Mouse (Mus musculus) C2C12 (cell line): ENCODE data around the gene Mcu. TPM values are rescaled to one million over a fixed set of nuclear protein-coding genes. Genes with fewer than 3 reads are reported as not detected.

ENCODE experiments used
- H3K27me3 ChIP-seq: one replicate; pipeline ENCODE4 v1.6.1; 2011; ENCODE audit not compliant: control insufficient read depth, insufficient read depth, insufficient read length
- H3K36me3 ChIP-seq: one replicate; pipeline ENCODE4 v1.6.1; 2011; ENCODE audit not compliant: control insufficient read depth, insufficient read depth
- H3K4me3 ChIP-seq: one replicate; pipeline ENCODE4 v1.5.1; 2011; ENCODE audit warnings: mild to moderate bottlenecking, control low read depth; ENCODE audit not compliant: poor library complexity, insufficient read depth, severe bottlenecking
- H3K79me2 ChIP-seq: one replicate; pipeline ENCODE4 v1.6.1; 2011; ENCODE audit not compliant: control insufficient read depth, insufficient read depth
- H3K79me3 ChIP-seq: one replicate; pipeline ENCODE4 v1.6.1; 2011; ENCODE audit warnings: low read depth, control low read depth
- H3ac ChIP-seq: one replicate; pipeline ENCODE3; 2011; ENCODE audit warnings: low read depth; ENCODE audit not compliant: control insufficient read depth, insufficient read length
- CEBPB ChIP-seq: IDR thresholded peaks from one replicate; pipeline ENCODE4 v1.6.1; 2011; ENCODE audit warnings: low read depth, mild to moderate bottlenecking, control low read depth, moderate library complexity
- CTCF ChIP-seq: IDR thresholded peaks from one replicate; pipeline ENCODE4 v1.5.1; 2011; ENCODE audit not compliant: control insufficient read depth, insufficient read depth, insufficient read length
- FOSL1 ChIP-seq: IDR thresholded peaks from one replicate; pipeline ENCODE4 v1.8.0; 2011; ENCODE audit warnings: mild to moderate bottlenecking, low read length; ENCODE audit not compliant: poor library complexity, insufficient read depth, severe bottlenecking
- MAX ChIP-seq: IDR thresholded peaks from one replicate; pipeline ENCODE4 v1.6.1; 2011; ENCODE audit warnings: mild to moderate bottlenecking, control low read depth
- MYOD1 ChIP-seq: IDR thresholded peaks from one replicate; pipeline ENCODE4 v1.6.1; 2011; ENCODE audit warnings: low read depth; ENCODE audit not compliant: control insufficient read depth, insufficient read length
- MYOG ChIP-seq: IDR thresholded peaks from one replicate; pipeline ENCODE4 v1.6.1; 2011; ENCODE audit not compliant: control insufficient read depth, insufficient read length; ENCODE audit errors: extremely low read depth
- USF1 ChIP-seq: IDR thresholded peaks from one replicate; pipeline ENCODE4 v1.6.1; 2011; ENCODE audit warnings: low read depth, mild to moderate bottlenecking, control low read depth, moderate library complexity
- polyA plus RNA-seq: library from polyadenylated mRNA; unstranded; fragments of >200 nt; fragmentation: generic; extraction: Trizol; gene quantifications from one replicate; pipeline ENCODE4 v1.2.1, GENCODE M21; 2012; ENCODE audit warnings: missing spikeins

Gene Mcu
- polyA plus RNA-seq, 1 experiment: 23.3 TPM

- Histone ChIP-seq H3K36me3 (no peaks in the 10 kb centered on the region), H3K4me3 (no peak overlapping the region), H3K79me2 (no peaks in the 10 kb centered on the region), H3K27me3 (no peaks in the 10 kb centered on the region), H3ac (no peak overlapping the region), H3K79me3 (no peaks in the 10 kb centered on the region)
- TF ChIP-seq CEBPB (no peak), MYOD1 (no peak), MAX (no peak), CTCF (no peak), FOSL1 (no peak), USF1 (no peak), MYOG (no peak)
Measured at GRCm38 (mm10) chr10:59425369-59425768, 191.1 kb downstream of the Mcu start.

- TF ChIP-seq USF1: no peak
- TF ChIP-seq MAX: no peak
- TF ChIP-seq MYOD1: no peak
- no peak for TF ChIP-seq MYOG
- no peak for TF ChIP-seq CEBPB
- no peak for TF ChIP-seq FOSL1
- no peak for TF ChIP-seq CTCF
- Histone ChIP-seq H3K79me2 (no peaks in the 10 kb centered on the region), H3ac (no peak overlapping the region), H3K27me3 (no peaks in the 10 kb centered on the region), H3K79me3 (no peaks in the 10 kb centered on the region), H3K4me3 (no peak overlapping the region), H3K36me3 (no peaks in the 10 kb centered on the region)
Measured at GRCm38 (mm10) chr10:59424453-59424852, 192.0 kb downstream of the Mcu start.

GRCm38 (mm10) chr10:59419516-59419915 lies 197.0 kb downstream of the Mcu start:
- TF ChIP-seq MAX (no peak), MYOD1 (no peak), CEBPB (no peak), USF1 (no peak), FOSL1 (no peak), CTCF (no peak), MYOG (no peak)
- H3K79me2 ChIP-seq: no peaks in the 10 kb centered on the region
- H3K27me3 ChIP-seq: no peaks in the 10 kb centered on the region
- no peaks in the 10 kb centered on the region for H3K36me3 ChIP-seq
- H3ac ChIP-seq: no peak overlapping the region
- no peaks in the 10 kb centered on the region for H3K79me3 ChIP-seq
- no peak overlapping the region for H3K4me3 ChIP-seq

GRCm38 (mm10) chr10:59416623-59417022 lies 199.9 kb downstream of the Mcu start:
- no peaks in the 10 kb centered on the region for H3K79me2 ChIP-seq

GRCm38 (mm10) chr10:59413711-59414110 lies 202.8 kb downstream of the Mcu start:
- Histone ChIP-seq H3K36me3 (no peaks in the 10 kb centered on the region), H3ac (no peak overlapping the region), H3K79me3 (no peaks in the 10 kb centered on the region), H3K4me3 (no peak overlapping the region), H3K27me3 (no peaks in the 10 kb centered on the region), H3K79me2 (no peaks in the 10 kb centered on the region)
- no peak for TF ChIP-seq CEBPB
- TF ChIP-seq MYOD1: no peak
- TF ChIP-seq MAX: no peak
- TF ChIP-seq USF1: no peak
- TF ChIP-seq CTCF: no peak
- TF ChIP-seq FOSL1: no peak
- TF ChIP-seq MYOG: no peak

More at GRCm38 (mm10) chr10:59416623-59417022, 199.9 kb downstream of the Mcu start:
- no peak overlapping the region for H3K4me3 ChIP-seq
- no peak for TF ChIP-seq MYOG
- no peaks in the 10 kb centered on the region for H3K27me3 ChIP-seq
- H3K79me3 ChIP-seq: no peaks in the 10 kb centered on the region
- no peaks in the 10 kb centered on the region for H3K36me3 ChIP-seq
- no peak overlapping the region for H3ac ChIP-seq

GRCm38 (mm10) chr10:59410264-59410663 lies 206.2 kb downstream of the Mcu start:
- H3K36me3 ChIP-seq: no peaks in the 10 kb centered on the region
- TF ChIP-seq CTCF (no peak), CEBPB (no peak)
- H3K4me3 ChIP-seq: no peak overlapping the region
- no peak overlapping the region for H3ac ChIP-seq
- no peaks in the 10 kb centered on the region for H3K79me3 ChIP-seq
- H3K27me3 ChIP-seq: no peaks in the 10 kb centered on the region
- no peaks in the 10 kb centered on the region for H3K79me2 ChIP-seq

- Histone ChIP-seq H3K79me3 (no peaks in the 10 kb centered on the region), H3K27me3 (no peaks in the 10 kb centered on the region), H3K36me3 (no peaks in the 10 kb centered on the region), H3K79me2 (no peaks in the 10 kb centered on the region), H3ac (no peak overlapping the region), H3K4me3 (no peak overlapping the region)
- TF ChIP-seq CEBPB (no peak), CTCF (no peak), MAX (no peak), MYOG (no peak), FOSL1 (no peak), MYOD1 (no peak), USF1 (no peak)
Measured at GRCm38 (mm10) chr10:59408499-59408898, 208.0 kb downstream of the Mcu start.
